Mouse (Mus musculus) megakaryocyte, embryonic 14.5 days (primary cell): ENCODE results near the gene Ncapg2.

Experiments
- FLI1 ChIP-seq: IDR thresholded peaks from 2 replicates; pipeline ENCODE4 v1.6.1; 2012; ENCODE audit warnings: low read length, inconsistent platforms, mixed read lengths
- GATA1 ChIP-seq: IDR thresholded peaks from 3 replicates; pipeline ENCODE4 v1.6.1; 2012; ENCODE audit warnings: mixed read lengths, low read length, inconsistent platforms, borderline replicate concordance

DNA sequence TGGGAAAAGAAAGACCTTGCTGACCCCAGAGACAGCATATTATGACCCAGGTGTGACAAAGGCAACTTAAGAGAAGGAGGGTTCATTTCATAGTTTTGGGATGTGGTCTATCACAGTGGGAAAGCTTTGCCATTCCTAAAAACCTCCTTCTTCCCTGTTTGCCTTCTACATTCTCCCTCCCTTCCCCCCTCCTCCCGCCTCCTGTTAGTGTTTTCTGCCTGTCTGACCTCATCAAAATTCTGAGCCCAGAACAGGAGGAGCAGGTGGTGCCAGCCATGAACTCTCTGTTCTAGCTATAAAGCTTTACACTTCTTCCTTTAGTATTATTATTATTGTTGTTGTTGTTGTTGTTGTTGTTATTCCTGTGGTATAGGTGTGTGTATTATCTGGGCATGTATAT, 76.7 kb downstream of the Ncapg2 start:
- TF ChIP-seq GATA1 (no peak), FLI1 (no peak)
